Mouse (Mus musculus): ENCODE results near the gene Strada. TPM values are rescaled to one million over a fixed set of nuclear protein-coding genes. Genes with fewer than 3 reads are reported as not detected.
"Not testable (repeated sequence)": the region's sequence is repeated elsewhere in the genome, so short reads cannot be mapped to it uniquely, and the experiment has no call there.

Gene Strada
- polyA plus RNA-seq, 1 experiment from 2014 or later: 13.0 TPM

DNA sequence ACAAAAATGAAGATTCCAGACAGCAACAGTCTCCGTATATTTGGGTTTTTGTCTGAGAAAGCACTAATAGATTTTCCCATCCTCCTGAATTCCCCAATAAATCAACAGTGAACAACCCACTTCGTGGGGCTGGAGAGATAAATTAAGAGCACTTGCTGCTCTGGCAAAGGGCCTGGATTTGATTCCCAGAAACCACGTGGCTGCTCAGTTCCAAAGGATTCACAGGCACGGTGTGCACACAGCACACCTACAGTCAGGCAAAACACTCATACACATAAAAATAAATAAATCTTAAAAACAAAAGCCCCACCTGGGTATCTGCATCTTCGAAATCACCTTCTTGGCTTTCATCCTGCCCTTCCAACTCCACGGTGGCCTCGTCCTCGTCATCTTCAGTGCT, 10.8 kb upstream of the Strada start:
- no peak for ATAC-seq
- Histone ChIP-seq H3K4me1 (ENCODE audit: control insufficient read depth, insufficient read depth, low read length) (peaks cover 10% of the 10 kb centered on the region), H3K36me3 (ENCODE audit: control insufficient read depth, insufficient read depth, low read length) (peaks cover 8% of the 10 kb centered on the region), H3K27ac (ENCODE audit: low read length) (no peak overlapping the region), H3K4me2 (ENCODE audit: low read depth, low read length) (no peak overlapping the region), H3K4me3 (ENCODE audit: low read length) (no peak overlapping the region), H3K9me3 (ENCODE audit: control insufficient read depth, low read length) (no peaks in the 10 kb centered on the region), H3K27me3 (replicated peaks; ENCODE audit: control insufficient read depth, insufficient read depth, low read length) (no peaks in the 10 kb centered on the region), H3K9ac (ENCODE audit: low read depth, low read length) (no peak overlapping the region)
- 82% methylated on average over 8 of the region's 8 CpGs for WGBS

DNA sequence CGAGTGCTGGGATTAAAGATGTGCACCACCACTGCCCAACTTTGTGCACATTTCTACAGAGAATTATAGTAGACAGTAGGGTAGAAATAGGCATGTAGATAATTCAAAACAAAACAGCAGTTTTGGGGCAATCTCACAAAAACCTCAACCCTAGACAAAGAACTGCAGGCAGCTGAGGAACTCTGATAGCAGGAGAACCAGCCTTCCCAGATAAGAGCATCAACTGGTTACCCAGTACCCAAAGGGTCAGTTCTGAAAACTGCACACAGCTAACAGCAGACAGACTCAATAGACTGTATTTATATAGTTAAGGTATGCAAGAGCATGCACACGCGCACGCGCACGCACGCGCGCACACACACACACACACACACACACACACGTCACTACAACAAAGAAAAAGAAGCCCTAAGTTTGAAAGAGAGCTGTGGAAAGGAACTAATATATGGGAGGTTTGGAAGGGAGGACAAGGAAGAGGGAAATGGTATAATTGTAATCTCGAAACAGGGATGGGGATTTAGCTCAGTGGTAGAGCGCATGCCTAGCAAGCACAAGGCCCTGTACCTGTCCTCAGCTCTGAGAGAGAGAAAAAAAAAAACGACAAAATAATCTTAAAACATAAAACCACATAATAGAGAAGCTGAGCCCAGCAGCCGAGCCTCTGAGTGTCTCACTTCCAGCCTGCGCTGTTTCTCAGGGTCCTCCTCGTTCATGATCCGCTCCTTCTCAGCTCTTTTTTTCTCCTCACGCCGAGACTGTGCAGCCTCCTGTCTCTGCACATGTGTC, 438 bp downstream of the Strada start:
- H3K36me3 ChIP-seq (ENCODE audit: control insufficient read depth, insufficient read depth, low read length): peaks cover 10% of the 10 kb centered on the region
- H3K4me1 ChIP-seq (ENCODE audit: control insufficient read depth, insufficient read depth, low read length): no peaks in the 10 kb centered on the region
- H3K27me3 ChIP-seq (replicated peaks; ENCODE audit: control insufficient read depth, insufficient read depth, low read length): no peaks in the 10 kb centered on the region
- no peak overlapping the region for H3K27ac ChIP-seq (ENCODE audit: low read length)
- no peak overlapping the region for H3K9ac ChIP-seq (ENCODE audit: low read depth, low read length)
- H3K4me3 ChIP-seq (ENCODE audit: low read length): no peak overlapping the region
- WGBS: 94% methylated on average over 19 of the region's 19 CpGs
- no peak overlapping the region for H3K4me2 ChIP-seq (ENCODE audit: low read depth, low read length)
- no peaks in the 10 kb centered on the region for H3K9me3 ChIP-seq (ENCODE audit: control insufficient read depth, low read length)
- ATAC-seq: no peak

DNA sequence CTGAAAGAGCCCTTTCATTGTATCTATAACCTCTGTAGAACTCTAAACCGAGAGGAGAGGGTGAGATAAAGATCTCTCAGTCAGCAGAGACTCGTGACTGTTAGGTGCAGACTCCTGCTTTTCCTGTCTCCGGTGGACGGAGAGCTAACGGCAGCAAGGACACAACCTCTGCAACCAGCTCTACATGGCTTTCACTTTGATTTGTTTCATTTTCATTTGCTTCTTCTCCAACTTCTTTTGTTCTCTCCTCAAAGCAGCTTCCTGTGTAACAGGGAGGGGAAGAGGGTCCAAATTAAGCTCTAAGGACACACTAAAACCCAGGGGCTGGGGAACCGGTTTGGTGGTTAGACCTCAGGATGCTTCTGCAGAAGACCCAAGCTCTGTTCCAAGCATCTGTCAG, 1.2 kb downstream of the Strada start:
- Histone ChIP-seq H3K27me3 (replicated peaks; ENCODE audit: control insufficient read depth, insufficient read depth, low read length) (no peaks in the 10 kb centered on the region), H3K4me2 (ENCODE audit: low read depth, low read length) (no peak overlapping the region), H3K4me3 (ENCODE audit: low read length) (no peak overlapping the region), H3K36me3 (ENCODE audit: control insufficient read depth, insufficient read depth, low read length) (peaks cover 9% of the 10 kb centered on the region), H3K9ac (ENCODE audit: low read depth, low read length) (no peak overlapping the region), H3K4me1 (ENCODE audit: control insufficient read depth, insufficient read depth, low read length) (no peaks in the 10 kb centered on the region), H3K9me3 (ENCODE audit: control insufficient read depth, low read length) (no peaks in the 10 kb centered on the region), H3K27ac (ENCODE audit: low read length) (no peak overlapping the region)
- ATAC-seq: no peak
- WGBS: 71% methylated on average over 6 of the region's 6 CpGs

DNA sequence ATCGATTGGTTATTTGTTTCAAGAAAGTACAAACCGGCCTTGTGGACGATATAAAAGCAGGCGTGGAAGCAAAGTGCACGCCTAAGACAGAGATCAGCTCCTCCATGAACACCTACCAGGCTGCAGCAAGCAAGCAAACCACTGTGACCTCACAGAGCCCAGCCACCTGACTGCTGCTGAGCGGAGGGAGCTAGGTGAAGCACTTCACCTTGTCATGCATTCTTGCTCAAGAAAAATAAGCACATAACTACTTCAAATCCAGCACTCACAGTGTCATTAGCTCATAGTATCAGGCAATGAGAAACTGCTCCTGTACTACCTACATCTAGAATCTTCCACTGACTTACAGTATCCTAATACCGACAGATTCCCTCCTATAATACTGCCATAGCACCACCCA, 2.0 kb downstream of the Strada start:
- not testable (repeated sequence) for H3K27me3 ChIP-seq (replicated peaks; ENCODE audit: control insufficient read depth, insufficient read depth, low read length); ATAC-seq; H3K9me3 ChIP-seq (ENCODE audit: control insufficient read depth, low read length); H3K27ac ChIP-seq (ENCODE audit: low read length); H3K4me1 ChIP-seq (ENCODE audit: control insufficient read depth, insufficient read depth, low read length); H3K4me3 ChIP-seq (ENCODE audit: low read length); H3K9ac ChIP-seq (ENCODE audit: low read depth, low read length); H3K36me3 ChIP-seq (ENCODE audit: control insufficient read depth, insufficient read depth, low read length); H3K4me2 ChIP-seq (ENCODE audit: low read depth, low read length)
- WGBS: 92% methylated on average over 7 of the region's 7 CpGs

DNA sequence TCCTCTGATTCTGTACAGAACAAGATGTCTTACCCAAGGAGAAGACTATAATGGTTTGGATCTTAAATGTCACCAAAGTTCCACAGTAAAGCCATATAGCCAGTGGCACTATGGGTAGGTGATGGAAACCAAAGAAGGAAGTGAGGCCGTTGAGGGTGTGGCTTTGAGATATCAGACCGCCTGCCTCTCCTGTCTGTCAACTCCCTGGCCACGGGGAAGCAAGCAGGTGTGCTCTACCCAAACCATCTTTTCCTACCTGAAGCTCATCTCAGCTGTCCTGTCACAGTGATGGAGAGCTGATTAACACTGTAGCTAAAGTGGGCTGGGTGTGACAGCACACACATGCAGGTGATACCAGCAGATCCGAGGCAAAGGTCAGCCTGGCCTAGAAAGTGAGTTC, 3.7 kb downstream of the Strada start:
- ATAC-seq: no peak
- WGBS: 80% methylated on average over 4 of the region's 4 CpGs
- Histone ChIP-seq H3K9ac (ENCODE audit: low read depth, low read length) (no peak overlapping the region), H3K36me3 (ENCODE audit: control insufficient read depth, insufficient read depth, low read length) (peaks cover 7% of the 10 kb centered on the region), H3K9me3 (ENCODE audit: control insufficient read depth, low read length) (no peaks in the 10 kb centered on the region), H3K27ac (ENCODE audit: low read length) (no peak overlapping the region), H3K4me2 (ENCODE audit: low read depth, low read length) (no peak overlapping the region), H3K4me3 (ENCODE audit: low read length) (no peak overlapping the region), H3K4me1 (ENCODE audit: control insufficient read depth, insufficient read depth, low read length) (no peaks in the 10 kb centered on the region; the same call in 1 of the 2 replicates), H3K27me3 (replicated peaks; ENCODE audit: control insufficient read depth, insufficient read depth, low read length) (no peaks in the 10 kb centered on the region)

DNA sequence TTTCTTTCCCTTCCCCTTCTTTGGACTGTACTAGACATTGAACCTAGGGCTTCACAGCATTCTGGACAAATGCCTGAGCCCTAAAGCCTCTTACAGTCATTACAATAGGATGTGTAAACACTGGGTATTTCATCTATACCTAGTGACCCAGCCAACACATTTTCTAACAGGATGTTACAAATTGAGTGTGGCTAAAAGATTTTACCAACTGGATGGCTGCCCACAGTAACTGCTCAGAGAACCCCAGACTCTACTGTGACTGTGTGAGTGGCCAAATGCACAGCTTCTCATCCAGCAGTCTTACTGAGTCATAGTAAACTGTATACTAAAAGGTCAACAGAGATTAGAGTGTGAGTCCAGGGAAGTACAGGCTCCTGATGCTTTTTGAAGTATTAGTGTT, 6.6 kb downstream of the Strada start:
- H3K36me3 ChIP-seq (ENCODE audit: control insufficient read depth, insufficient read depth, low read length): 0 out of 2 replicates have a peak, but pooled peaks cover 3% of the 10 kb centered on the region
- no peaks in the 10 kb centered on the region for H3K9me3 ChIP-seq (ENCODE audit: control insufficient read depth, low read length)
- no peak overlapping the region for H3K27ac ChIP-seq (ENCODE audit: low read length)
- peaks cover 8% of the 10 kb centered on the region for H3K4me1 ChIP-seq (ENCODE audit: control insufficient read depth, insufficient read depth, low read length)
- no peak overlapping the region for H3K4me2 ChIP-seq (ENCODE audit: low read depth, low read length)
- H3K9ac ChIP-seq (ENCODE audit: low read depth, low read length): no peak overlapping the region
- ATAC-seq: no peak
- no peaks in the 10 kb centered on the region for H3K27me3 ChIP-seq (replicated peaks; ENCODE audit: control insufficient read depth, insufficient read depth, low read length)
- no peak overlapping the region for H3K4me3 ChIP-seq (ENCODE audit: low read length)

DNA sequence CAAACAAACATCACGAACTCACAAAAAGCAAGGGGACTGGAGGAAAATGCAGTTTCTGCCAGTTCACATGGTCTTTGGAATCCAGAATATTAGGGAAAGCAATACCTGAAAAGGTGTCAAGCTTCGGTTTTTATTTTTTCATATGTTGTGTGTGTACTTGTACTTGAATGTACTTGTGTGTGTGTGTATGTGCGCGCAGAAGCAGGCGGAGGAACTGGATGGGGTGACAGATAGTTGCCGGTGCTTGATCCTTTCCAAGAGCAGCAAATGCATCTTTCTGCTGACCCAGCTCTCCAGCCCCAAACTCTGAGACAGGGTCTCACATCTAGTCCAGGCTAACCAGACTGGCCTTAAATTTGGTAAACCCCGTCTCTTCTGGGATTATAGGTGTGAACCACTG, 7.1 kb downstream of the Strada start:
- no peak for ATAC-seq
- 91% methylated on average over 7 of the region's 7 CpGs for WGBS
- Histone ChIP-seq H3K9me3 (ENCODE audit: control insufficient read depth, low read length) (no peaks in the 10 kb centered on the region), H3K9ac (ENCODE audit: low read depth, low read length) (no peak overlapping the region), H3K27me3 (replicated peaks; ENCODE audit: control insufficient read depth, insufficient read depth, low read length) (no peaks in the 10 kb centered on the region), H3K4me3 (ENCODE audit: low read length) (no peak overlapping the region), H3K4me2 (ENCODE audit: low read depth, low read length) (no peak overlapping the region), H3K4me1 (ENCODE audit: control insufficient read depth, insufficient read depth, low read length) (peaks cover 8% of the 10 kb centered on the region), H3K36me3 (ENCODE audit: control insufficient read depth, insufficient read depth, low read length) (0 out of 2 replicates have a peak, but pooled peaks cover 3% of the 10 kb centered on the region), H3K27ac (ENCODE audit: low read length) (no peak overlapping the region)

DNA sequence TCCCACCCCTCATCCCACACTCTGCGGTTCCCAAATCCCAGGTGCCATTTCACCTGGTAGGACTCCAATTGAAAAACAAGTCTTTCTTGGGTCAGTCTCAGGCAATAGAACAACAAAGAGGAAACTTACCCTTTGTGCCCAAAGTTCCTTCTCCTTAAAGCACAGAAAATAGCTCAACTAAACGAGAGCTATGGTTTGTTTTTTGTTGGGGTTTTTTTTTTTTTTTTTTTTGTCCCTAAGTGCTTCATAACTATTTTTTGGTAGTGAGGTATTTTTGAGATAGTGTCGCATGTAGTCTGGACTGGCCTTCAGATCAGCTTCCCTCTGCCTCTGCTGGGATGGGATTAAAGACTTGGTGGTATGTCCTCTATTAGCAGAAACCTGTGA, 7.8 kb downstream of the Strada start:
- peak overlapping the region; percentile 70 for H3K9ac ChIP-seq (ENCODE audit: low read depth, low read length)
- H3K27ac ChIP-seq (ENCODE audit: low read length): peak overlapping the region; percentile 78
- no peak for ATAC-seq
- WGBS: 31% methylated on average over 3 of the region's 3 CpGs
- no peaks in the 10 kb centered on the region for H3K9me3 ChIP-seq (ENCODE audit: control insufficient read depth, low read length)
- peak overlapping the region; percentile 59 for H3K4me2 ChIP-seq (ENCODE audit: low read depth, low read length)
- peak overlapping the region; percentile 60 for H3K4me3 ChIP-seq (ENCODE audit: low read length)
- 0 out of 2 replicates have a peak, but pooled peaks cover 3% of the 10 kb centered on the region for H3K36me3 ChIP-seq (ENCODE audit: control insufficient read depth, insufficient read depth, low read length)
- no peaks in the 10 kb centered on the region for H3K27me3 ChIP-seq (replicated peaks; ENCODE audit: control insufficient read depth, insufficient read depth, low read length)
- peaks cover 8% of the 10 kb centered on the region for H3K4me1 ChIP-seq (ENCODE audit: control insufficient read depth, insufficient read depth, low read length)

DNA sequence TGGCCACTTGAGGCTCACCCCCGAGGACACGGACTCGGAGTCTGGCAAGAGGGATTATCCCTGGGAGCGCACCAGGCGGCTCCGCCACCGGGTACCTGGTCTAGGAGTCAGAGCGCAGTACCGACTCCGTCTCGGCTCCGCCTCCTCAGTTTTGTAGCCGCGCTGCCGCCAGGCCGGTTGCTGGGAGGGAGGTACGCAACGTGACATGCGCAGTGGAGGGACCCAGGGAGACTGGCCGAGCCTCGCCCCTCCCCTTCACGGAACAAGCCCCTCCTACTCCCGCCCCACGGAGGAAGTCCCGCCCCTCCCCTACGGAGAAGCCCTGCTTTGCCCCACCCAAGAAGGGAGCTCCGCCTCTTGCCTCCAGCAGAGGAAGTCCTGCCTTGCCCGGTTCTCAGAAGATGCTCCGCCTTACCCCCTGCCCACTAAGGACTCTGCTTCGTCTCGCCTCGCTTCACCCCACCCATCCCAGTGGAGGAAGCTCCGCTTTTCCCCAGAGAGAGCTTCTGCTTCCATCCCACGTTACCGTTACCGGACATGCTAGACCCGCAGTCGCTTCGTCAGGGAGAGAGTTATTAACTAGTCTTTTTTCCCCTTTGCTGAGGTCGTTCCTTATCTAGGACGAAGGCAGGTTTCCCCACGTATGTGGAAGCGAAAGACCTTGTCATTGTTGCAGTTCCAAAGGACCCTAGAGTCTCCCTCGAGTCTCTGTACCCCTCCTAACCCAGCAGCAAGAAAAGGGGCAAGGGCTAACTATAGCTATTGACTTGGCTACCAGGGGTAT, 8.4 kb downstream of the Strada start:
- H3K4me1 ChIP-seq (ENCODE audit: control insufficient read depth, insufficient read depth, low read length): peaks cover 8% of the 10 kb centered on the region
- WGBS: under 1% methylated on average over 40 of the region's 44 CpGs
- no peaks in the 10 kb centered on the region for H3K27me3 ChIP-seq (replicated peaks; ENCODE audit: control insufficient read depth, insufficient read depth, low read length)
- peak; percentile 98 for ATAC-seq
- H3K36me3 ChIP-seq (ENCODE audit: control insufficient read depth, insufficient read depth, low read length): 0 out of 2 replicates have a peak, but pooled peaks cover 3% of the 10 kb centered on the region
- peak overlapping the region; percentile 86 for H3K4me3 ChIP-seq (ENCODE audit: low read length)
- peak overlapping the region; percentile 72 for H3K4me2 ChIP-seq (ENCODE audit: low read depth, low read length)
- H3K27ac ChIP-seq (ENCODE audit: low read length): peak overlapping the region; percentile 85
- H3K9ac ChIP-seq (ENCODE audit: low read depth, low read length): peak overlapping the region; percentile 79
- no peaks in the 10 kb centered on the region for H3K9me3 ChIP-seq (ENCODE audit: control insufficient read depth, low read length)

All from intestine, embryonic 16.5 days (tissue).